8 mouse cellular contexts compared by ENCODE assay signal in the genomic region with DNA sequence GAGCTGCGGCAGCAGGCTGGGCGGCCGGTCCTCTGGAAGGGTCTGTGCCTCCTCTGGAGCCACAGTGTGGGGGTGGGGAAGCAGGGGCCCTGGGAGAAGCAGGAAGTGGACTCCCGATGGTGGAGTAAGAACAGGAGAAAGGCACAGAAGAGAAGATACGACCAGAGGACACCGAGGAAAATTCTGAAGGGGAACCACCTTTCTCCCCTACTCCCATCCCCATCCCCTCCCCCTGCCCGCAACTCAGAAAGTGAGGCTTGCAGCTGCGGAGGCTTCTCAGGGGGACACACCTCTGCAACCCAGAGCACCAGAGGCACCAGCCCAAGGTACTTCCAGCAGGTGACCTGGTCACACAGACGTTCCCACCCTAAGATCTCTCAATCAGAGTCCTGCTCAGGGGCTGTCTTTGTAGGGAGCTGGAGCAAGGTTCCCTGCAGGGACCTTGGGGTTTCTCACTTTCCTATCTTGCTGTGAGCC. TPM values are rescaled to one million over a fixed set of nuclear protein-coding genes. Genes with fewer than 3 reads are reported as not detected.
DNase-seq lines count a peak whose midpoint lies in the region; ATAC-seq and TF ChIP-seq lines count a peak whose summit lies in the region.

No protein-coding gene starts in this region.

- peak overlapping the region; percentile 60 for H3K4me2 ChIP-seq in embryonic facial prominence, embryonic 13.5 days
- H3K4me2 ChIP-seq in hindbrain, postnatal 0 days (ENCODE audit: low read depth, low read length), result peak overlapping the region; percentile 60

- H3K27ac ChIP-seq in left cerebral cortex, adult 2 months, result no peak overlapping the region
- H3K27ac ChIP-seq in embryonic facial prominence, embryonic 13.5 days, result no peak overlapping the region
- no peak overlapping the region for H3K27ac ChIP-seq in hindbrain, postnatal 0 days
- 0 out of 2 replicates have a peak overlapping the region, but pooled peaks have one; percentile 32 for H3K27ac ChIP-seq in testis, adult 2 months (ENCODE audit: control insufficient read depth, insufficient read depth, low read depth, low read length)

- no peaks in the 10 kb centered on the region for H3K36me3 ChIP-seq in embryonic facial prominence, embryonic 13.5 days
- H3K36me3 ChIP-seq in hindbrain, postnatal 0 days (ENCODE audit: insufficient read depth, low read length), result no peaks in the 10 kb centered on the region
- no peaks in the 10 kb centered on the region for H3K36me3 ChIP-seq in testis, adult 2 months (ENCODE audit: control insufficient read depth, insufficient read depth, low read length)

- peak overlapping the region; percentile 64 for H3K9ac ChIP-seq in embryonic facial prominence, embryonic 13.5 days
- H3K9ac ChIP-seq in hindbrain, postnatal 0 days (replicated peaks; ENCODE audit: low read length), result peak overlapping the region; percentile 44

- H3K9me3 ChIP-seq in embryonic facial prominence, embryonic 13.5 days, result no peaks in the 10 kb centered on the region
- H3K9me3 ChIP-seq in hindbrain, postnatal 0 days (ENCODE audit: low read length), result no peaks in the 10 kb centered on the region

- TF ChIP-seq POLR2A in testis, adult 2 months (IDR thresholded peaks at IDR 0.05; ENCODE audit: control insufficient read depth, low read depth, low read length), result no peak

- intact Hi-C loops in left cerebral cortex, adult 2 months (cut with DNase I), result no loop called here
- intact Hi-C loops in left cerebral cortex, postnatal 14 days (cut with DNase I), result no loop called here

- peak overlapping the region; percentile 36 for H3K4me3 ChIP-seq in left cerebral cortex, adult 2 months
- H3K4me3 ChIP-seq in embryonic facial prominence, embryonic 13.5 days, result peak overlapping the region; percentile 38
- peak overlapping the region; percentile 23 for H3K4me3 ChIP-seq in hindbrain, postnatal 0 days (ENCODE audit: low read length)
- peak overlapping the region; percentile 91 for H3K4me3 ChIP-seq in testis, adult 2 months (ENCODE audit: control insufficient read depth, low read depth, low read length)

- under 1% methylated on average over 9 of the region's 9 CpGs for WGBS in embryonic facial prominence, embryonic 13.5 days
- 4% methylated on average over 9 of the region's 9 CpGs for WGBS in hindbrain, postnatal 0 days

- no peak for ATAC-seq in embryonic facial prominence, embryonic 13.5 days (ENCODE audit: insufficient number of reproducible peaks, insufficient read depth, low FRiP score, low TSS enrichment, low read depth)
- ATAC-seq in hindbrain, postnatal 0 days, result peak; percentile 28; the same call in 1 of the 2 replicates

- TF ChIP-seq CTCF in left cerebral cortex, adult 2 months (IDR thresholded peaks at IDR 0.05), result no peak
- no peak for TF ChIP-seq CTCF in hindbrain, postnatal 0 days (IDR thresholded peaks at IDR 0.05; ENCODE audit: low read depth)
- no peak for TF ChIP-seq CTCF in testis, adult 2 months (IDR thresholded peaks at IDR 0.05; ENCODE audit: control insufficient read depth, insufficient read depth, insufficient replicate concordance, low read depth, low read length)

- no peak for DNase-seq in left cerebral cortex, adult 2 months (ENCODE audit: extremely low spot score in 1 of 2, low spot score in 2 of 2)
- no peak for DNase-seq in left cerebral cortex, postnatal 14 days (ENCODE audit: low spot score in 2 of 2)
- DNase-seq in hindbrain, postnatal 0 days (ENCODE audit: low spot score), result peak; percentile 27
- peak; percentile 68 for DNase-seq in lung, postnatal 10 days
- no peak for DNase-seq in right cerebral cortex, adult 2 months (ENCODE audit: low spot score in 2 of 2)
- no peak for DNase-seq in MN1 (ENCODE audit: low spot score)

- H3K4me1 ChIP-seq in embryonic facial prominence, embryonic 13.5 days, result peaks cover 17% of the 10 kb centered on the region
- H3K4me1 ChIP-seq in hindbrain, postnatal 0 days (ENCODE audit: insufficient read depth, low read length), result peaks cover 6% of the 10 kb centered on the region
- peaks cover 12% of the 10 kb centered on the region for H3K4me1 ChIP-seq in testis, adult 2 months (ENCODE audit: control insufficient read depth, insufficient read depth, low read length)

- H3K27me3 ChIP-seq in embryonic facial prominence, embryonic 13.5 days, result peaks cover 17% of the 10 kb centered on the region
- H3K27me3 ChIP-seq in hindbrain, postnatal 0 days (ENCODE audit: insufficient read depth, low read length), result no peaks in the 10 kb centered on the region
- peaks cover 3% of the 10 kb centered on the region; the same call in 1 of the 2 replicates for H3K27me3 ChIP-seq in testis, adult 2 months (ENCODE audit: control insufficient read depth, insufficient read depth, low read length)

RNA-seq across cellular contexts. Expression of gene Eif4a2, which starts 7.1 kb away (rescaled TPM):
- 100 to 1,000 TPM; 838 to 905 TPM for total RNA-seq in left cerebral cortex, adult 2 months (2021)
- total RNA-seq in left cerebral cortex, postnatal 14 days (2021), result 100 to 1,000 TPM; 759 to 792 TPM
- 255 and 283 TPM in 2 replicates for polyA plus RNA-seq in embryonic facial prominence, embryonic 13.5 days (2015; fragmentation: Nextera tagmentation; extraction: Ambion mirVana)
- total RNA-seq in hindbrain, postnatal 0 days (2014; rRNA removed), result 490 and 513 TPM in 2 replicates
- polyA plus RNA-seq in hindbrain, postnatal 0 days (2015; fragmentation: Nextera tagmentation; extraction: Ambion mirVana), result 260 and 265 TPM in 2 replicates
- 75.5 and 108 TPM in 2 replicates for polyA plus RNA-seq in testis, adult 2 months (2012; rRNA removed)

RNA-seq across cellular contexts. Expression of gene Rfc4, which starts 27.4 kb away (rescaled TPM):
- total RNA-seq in left cerebral cortex, adult 2 months (2021), result 1 to 10 TPM; 4.1 to 6.6 TPM
- total RNA-seq in left cerebral cortex, postnatal 14 days (2021), result 1 to 10 TPM; 3.8 to 6.0 TPM
- 107 and 125 TPM in 2 replicates for polyA plus RNA-seq in embryonic facial prominence, embryonic 13.5 days (2015; fragmentation: Nextera tagmentation; extraction: Ambion mirVana)
- total RNA-seq in hindbrain, postnatal 0 days (2014; rRNA removed), result 8.6 and 22.1 TPM in 2 replicates
- polyA plus RNA-seq in hindbrain, postnatal 0 days (2015; fragmentation: Nextera tagmentation; extraction: Ambion mirVana), result 31.6 and 35.7 TPM in 2 replicates
- 5.2 and 8.4 TPM in 2 replicates for polyA plus RNA-seq in testis, adult 2 months (2012; rRNA removed)

RNA-seq across cellular contexts. Expression of gene Kng1, which starts 42.5 kb away (rescaled TPM):
- not detected for total RNA-seq in left cerebral cortex, adult 2 months (2021)
- not detected for total RNA-seq in left cerebral cortex, postnatal 14 days (2021)
- 10.7 TPM in 1 of 2 replicates, not detected in the other for polyA plus RNA-seq in embryonic facial prominence, embryonic 13.5 days (2015; fragmentation: Nextera tagmentation; extraction: Ambion mirVana)
- total RNA-seq in hindbrain, postnatal 0 days (2014; rRNA removed), result not detected in 2 replicates
- polyA plus RNA-seq in hindbrain, postnatal 0 days (2015; fragmentation: Nextera tagmentation; extraction: Ambion mirVana), result 0.16 TPM in 1 of 2 replicates, not detected in the other
- polyA plus RNA-seq in testis, adult 2 months (2012; rRNA removed), result 0.10 TPM in 1 of 2 replicates, not detected in the other

RNA-seq across cellular contexts. Expression of gene Adipoq, which starts 46.2 kb away (rescaled TPM):
- total RNA-seq in left cerebral cortex, adult 2 months (2021), result not detected
- not detected for total RNA-seq in left cerebral cortex, postnatal 14 days (2021)
- not detected in 2 replicates for polyA plus RNA-seq in embryonic facial prominence, embryonic 13.5 days (2015; fragmentation: Nextera tagmentation; extraction: Ambion mirVana)
- not detected in 2 replicates for total RNA-seq in hindbrain, postnatal 0 days (2014; rRNA removed)
- not detected in 2 replicates for polyA plus RNA-seq in hindbrain, postnatal 0 days (2015; fragmentation: Nextera tagmentation; extraction: Ambion mirVana)
- 14.2 and 16.1 TPM in 2 replicates for polyA plus RNA-seq in testis, adult 2 months (2012; rRNA removed)

Comparison
In these comparisons a context has a peak if more than half of its experiments do, and no peak if none do; other contexts are left out.
1. DNase-seq: peak in hindbrain, postnatal 0 days (single experiment) and lung, postnatal 10 days (single experiment); none in left cerebral cortex, adult 2 months (0 of 2), left cerebral cortex, postnatal 14 days (0 of 2), right cerebral cortex, adult 2 months (0 of 2) and MN1 (single experiment).
2. H3K4me3 ChIP-seq: peak in every context shown above with its lines; median percentile 91 in testis, adult 2 months; 38 in embryonic facial prominence, embryonic 13.5 days; 36 in left cerebral cortex, adult 2 months; 23 in hindbrain, postnatal 0 days.